In genomic region chr2:157927815-157928214, GRCm38 (mm10) we compare ENCODE assay signal across 18 mouse cellular contexts. TPM values are rescaled to one million over a fixed set of nuclear protein-coding genes. Genes with fewer than 3 reads are reported as not detected.
DNase-seq lines count a peak whose midpoint lies in the region; ATAC-seq and TF ChIP-seq lines count a peak whose summit lies in the region.
"Had no signal": no experiment of that assay in that cellular context is flagged by ENCODE, and none has a peak within 500 bp of the region (broad histone marks: within the 10 kb centered on the region; RNA-seq: fewer than 3 reads in every experiment).

No protein-coding gene starts in this region.

- no peak overlapping the region for H3K9ac ChIP-seq in forebrain, embryonic 13.5 days
- H3K9ac ChIP-seq in forebrain, postnatal 0 days: no peak overlapping the region
- H3K9ac ChIP-seq in embryonic facial prominence, embryonic 14.5 days (ENCODE audit: low read depth, low read length): no peak overlapping the region
- H3K9ac ChIP-seq in hindbrain, postnatal 0 days (replicated peaks; ENCODE audit: low read length): no peak overlapping the region
- 0 out of 2 replicates have a peak overlapping the region, but pooled peaks have one; percentile 2 for H3K9ac ChIP-seq in neural tube, embryonic 14.5 days (replicated peaks; ENCODE audit: low read depth, low read length)
- H3K9ac ChIP-seq: heart, embryonic 13.5 days; limb, embryonic 13.5 days; liver, postnatal 0 days had no signal

- intact Hi-C loops in gastrocnemius, postnatal 36 days (cut with DNase I): no loop called here

- H3K27ac ChIP-seq in forebrain, embryonic 13.5 days: peak overlapping the region; percentile 32
- H3K27ac ChIP-seq in forebrain, postnatal 0 days (ENCODE audit: low read depth, low read length): no peak overlapping the region
- no peak overlapping the region for H3K27ac ChIP-seq in embryonic facial prominence, embryonic 14.5 days (replicated peaks; ENCODE audit: low read depth, low read length)
- H3K27ac ChIP-seq in hindbrain, postnatal 0 days: 0 out of 2 replicates have a peak overlapping the region, but pooled peaks have one; percentile 1
- H3K27ac ChIP-seq in neural tube, embryonic 14.5 days (ENCODE audit: low read depth, low read length): peak overlapping the region; percentile 35; the same call in 1 of the 2 replicates
- H3K27ac ChIP-seq: heart, embryonic 13.5 days; limb, embryonic 13.5 days had no signal

- ATAC-seq in forebrain, embryonic 13.5 days: no peak
- ATAC-seq in forebrain, postnatal 0 days: no peak
- ATAC-seq in embryonic facial prominence, embryonic 14.5 days (ENCODE audit: low read depth): 0 out of 2 replicates have a peak, but pooled peaks have one; percentile 15
- ATAC-seq in hindbrain, postnatal 0 days: no peak
- peak; percentile 19; the same call in 1 of the 2 replicates for ATAC-seq in neural tube, embryonic 14.5 days (ENCODE audit: low read depth)
- ATAC-seq: liver, postnatal 0 days had no signal

- no peak overlapping the region for H3K4me2 ChIP-seq in forebrain, embryonic 13.5 days
- no peak overlapping the region for H3K4me2 ChIP-seq in forebrain, postnatal 0 days (ENCODE audit: low read depth)
- no peak overlapping the region for H3K4me2 ChIP-seq in embryonic facial prominence, embryonic 14.5 days (ENCODE audit: low read depth, low read length)
- H3K4me2 ChIP-seq in hindbrain, postnatal 0 days (ENCODE audit: low read depth, low read length): no peak overlapping the region
- peak overlapping the region; percentile 5; the same call in 1 of the 2 replicates for H3K4me2 ChIP-seq in neural tube, embryonic 14.5 days (ENCODE audit: low read depth, low read length)
- H3K4me2 ChIP-seq: heart, embryonic 13.5 days; limb, embryonic 13.5 days had no signal

- no peaks in the 10 kb centered on the region for H3K36me3 ChIP-seq in forebrain, embryonic 13.5 days (ENCODE audit: poor library complexity, severe bottlenecking)
- H3K36me3 ChIP-seq in forebrain, postnatal 0 days (ENCODE audit: insufficient read depth): no peaks in the 10 kb centered on the region
- no peaks in the 10 kb centered on the region for H3K36me3 ChIP-seq in embryonic facial prominence, embryonic 14.5 days (ENCODE audit: control insufficient read depth, insufficient read depth, low read length)
- no peaks in the 10 kb centered on the region for H3K36me3 ChIP-seq in hindbrain, postnatal 0 days (ENCODE audit: insufficient read depth, low read length)
- H3K36me3 ChIP-seq in neural tube, embryonic 14.5 days (ENCODE audit: control insufficient read depth, insufficient read depth, low read length): no peaks in the 10 kb centered on the region
- H3K36me3 ChIP-seq: G1E; heart, embryonic 13.5 days; limb, embryonic 13.5 days had no signal

- TF ChIP-seq CTCF in forebrain, postnatal 0 days (IDR thresholded peaks at IDR 0.05; ENCODE audit: low read depth): no peak
- TF ChIP-seq CTCF in hindbrain, postnatal 0 days (IDR thresholded peaks at IDR 0.05; ENCODE audit: low read depth): no peak

- no peak for DNase-seq in forebrain, postnatal 0 days
- no peak for DNase-seq in embryonic facial prominence, embryonic 14.5 days (ENCODE audit: low spot score)
- no peak for DNase-seq in hindbrain, postnatal 0 days (ENCODE audit: low spot score)
- no peak for DNase-seq in gastrocnemius, adult 8-10 months (ENCODE audit: low spot score in 2 of 2)
- DNase-seq in liver: no peak
- DNase-seq in gastrocnemius, postnatal 36 days: no peak
- DNase-seq: adrenal gland, postnatal 10 days; cerebellum, adult 9-10 months; gastrocnemius, postnatal 14 days; liver, postnatal 0 days; lung, postnatal 36 days; spleen, adult 18-20 months; thymus, postnatal 25 days had no signal

- no peak overlapping the region for H3K4me3 ChIP-seq in forebrain, embryonic 13.5 days
- H3K4me3 ChIP-seq in forebrain, postnatal 0 days (ENCODE audit: low read depth, low read length): no peak overlapping the region
- H3K4me3 ChIP-seq in embryonic facial prominence, embryonic 14.5 days (ENCODE audit: low read depth, low read length): no peak overlapping the region
- no peak overlapping the region for H3K4me3 ChIP-seq in hindbrain, postnatal 0 days (ENCODE audit: low read length)
- H3K4me3 ChIP-seq in neural tube, embryonic 14.5 days (ENCODE audit: low read depth, low read length): no peak overlapping the region
- H3K4me3 ChIP-seq: heart, embryonic 13.5 days; limb, embryonic 13.5 days had no signal

- peaks cover 31% of the 10 kb centered on the region for H3K4me1 ChIP-seq in forebrain, embryonic 13.5 days
- peaks cover 5% of the 10 kb centered on the region; the same call in 1 of the 2 replicates for H3K4me1 ChIP-seq in forebrain, postnatal 0 days (ENCODE audit: insufficient read depth)
- no peaks in the 10 kb centered on the region for H3K4me1 ChIP-seq in embryonic facial prominence, embryonic 14.5 days (ENCODE audit: control insufficient read depth, insufficient read depth, low read length)
- H3K4me1 ChIP-seq in hindbrain, postnatal 0 days (ENCODE audit: insufficient read depth, low read length): peaks cover 9% of the 10 kb centered on the region; the same call in 1 of the 2 replicates
- H3K4me1 ChIP-seq in neural tube, embryonic 14.5 days (ENCODE audit: control insufficient read depth, insufficient read depth, low read length): peaks cover 23% of the 10 kb centered on the region

- 22% methylated on average over 2 of the region's 2 CpGs for WGBS in forebrain, embryonic 13.5 days
- WGBS in forebrain, postnatal 0 days: 26% methylated on average over 2 of the region's 2 CpGs
- 8% methylated on average over 2 of the region's 2 CpGs for WGBS in embryonic facial prominence, embryonic 14.5 days
- WGBS in hindbrain, postnatal 0 days: 29% methylated on average over 2 of the region's 2 CpGs
- WGBS in neural tube, embryonic 14.5 days: 4% methylated on average over 2 of the region's 2 CpGs

- H3K9me3 ChIP-seq in forebrain, embryonic 13.5 days (replicated peaks): no peaks in the 10 kb centered on the region
- no peaks in the 10 kb centered on the region for H3K9me3 ChIP-seq in forebrain, postnatal 0 days (ENCODE audit: low read length)
- H3K9me3 ChIP-seq in embryonic facial prominence, embryonic 14.5 days (ENCODE audit: control insufficient read depth, low read length): no peaks in the 10 kb centered on the region
- no peaks in the 10 kb centered on the region for H3K9me3 ChIP-seq in hindbrain, postnatal 0 days (ENCODE audit: low read length)
- H3K9me3 ChIP-seq in neural tube, embryonic 14.5 days (ENCODE audit: control insufficient read depth, low read length): no peaks in the 10 kb centered on the region
- H3K9me3 ChIP-seq: G1E; heart, embryonic 13.5 days; limb, embryonic 13.5 days had no signal

- peaks cover 14% of the 10 kb centered on the region; the same call in 1 of the 2 replicates for H3K27me3 ChIP-seq in forebrain, embryonic 13.5 days
- no peaks in the 10 kb centered on the region for H3K27me3 ChIP-seq in forebrain, postnatal 0 days (ENCODE audit: insufficient read depth, low read length)
- peaks cover 3% of the 10 kb centered on the region; the same call in 1 of the 2 replicates for H3K27me3 ChIP-seq in embryonic facial prominence, embryonic 14.5 days (replicated peaks; ENCODE audit: control insufficient read depth, insufficient read depth, low read length)
- no peaks in the 10 kb centered on the region for H3K27me3 ChIP-seq in hindbrain, postnatal 0 days (ENCODE audit: insufficient read depth, low read length)
- H3K27me3 ChIP-seq in neural tube, embryonic 14.5 days (ENCODE audit: control insufficient read depth, insufficient read depth, low read length): no peaks in the 10 kb centered on the region

RNA-seq across cellular contexts. Expression of gene Vstm2l, which starts 13.4 kb away (rescaled TPM):
- polyA plus RNA-seq in forebrain, embryonic 13.5 days (2015; fragmentation: Nextera tagmentation; extraction: Ambion mirVana): 1.9 and 2.7 TPM in 2 replicates
- 90.0 and 113 TPM in 2 replicates for total RNA-seq in forebrain, postnatal 0 days (2014; rRNA removed)
- polyA plus RNA-seq in forebrain, postnatal 0 days (2015; fragmentation: Nextera tagmentation; extraction: Ambion mirVana): 21.5 and 25.9 TPM in 2 replicates
- 0.80 and 1.4 TPM in 2 replicates for polyA plus RNA-seq in embryonic facial prominence, embryonic 14.5 days (2014; fragmentation: Nextera tagmentation; extraction: Ambion mirVana)
- 318 and 326 TPM in 2 replicates for total RNA-seq in hindbrain, postnatal 0 days (2014; rRNA removed)
- polyA plus RNA-seq in hindbrain, postnatal 0 days (2015; fragmentation: Nextera tagmentation; extraction: Ambion mirVana): 46.4 TPM in 2 replicates
- polyA plus RNA-seq in neural tube, embryonic 14.5 days (2014; fragmentation: Nextera tagmentation; extraction: Ambion mirVana): 46.5 and 60.0 TPM in 2 replicates
- total RNA-seq in gastrocnemius, adult 8-10 months (2022): not detected
- not detected for total RNA-seq in gastrocnemius, postnatal 36 days (2021)
- total RNA-seq: G1E; gastrocnemius, postnatal 14 days had no signal
- polyA plus RNA-seq: G1E; heart, embryonic 13.5 days; limb, embryonic 13.5 days; liver, postnatal 0 days had no signal

Comparison
In these comparisons a context has a peak if more than half of its experiments do, and no peak if none do; other contexts are left out.
1. H3K27ac ChIP-seq: peak in forebrain, embryonic 13.5 days (single experiment), hindbrain, postnatal 0 days (single experiment) and neural tube, embryonic 14.5 days (single experiment); none in forebrain, postnatal 0 days (single experiment) and embryonic facial prominence, embryonic 14.5 days (single experiment).
2. ATAC-seq: peak in embryonic facial prominence, embryonic 14.5 days (single experiment) and neural tube, embryonic 14.5 days (single experiment); none in forebrain, embryonic 13.5 days (single experiment), forebrain, postnatal 0 days (single experiment) and hindbrain, postnatal 0 days (single experiment).